Mouse (Mus musculus): ENCODE data around the gene Ddx27. TPM values are rescaled to one million over a fixed set of nuclear protein-coding genes. Genes with fewer than 3 reads are reported as not detected.
"Not testable (repeated sequence)": the region's sequence is repeated elsewhere in the genome, so short reads cannot be mapped to it uniquely, and the experiment has no call there.

Ddx27 gene
- polyA plus RNA-seq, 1 experiment from 2014 or later: 21.8 TPM

DNA sequence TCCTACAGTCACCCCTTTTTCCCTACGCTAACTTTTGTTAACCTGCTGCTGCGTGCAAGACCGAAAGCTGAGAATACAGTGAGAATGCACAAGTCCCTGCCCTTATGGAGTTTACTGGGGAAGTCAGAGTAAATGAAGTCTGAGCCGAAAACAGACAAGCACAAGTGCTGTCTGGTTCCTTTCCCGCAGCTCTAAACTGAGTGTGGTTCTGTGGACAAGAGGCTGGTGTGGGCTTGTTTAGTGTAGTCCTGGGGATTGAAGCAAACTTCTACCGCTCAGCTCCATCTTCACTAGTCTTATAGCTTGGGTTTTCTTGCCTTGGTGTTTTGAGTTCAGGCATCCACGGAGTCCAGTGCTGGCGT lies 18.5 kb upstream of the Ddx27 start:
- no peak for DNase-seq (ENCODE audit: low spot score)
- Histone ChIP-seq H3K36me3 (ENCODE audit: control insufficient read depth, insufficient read depth, low read length) (no peaks in the 10 kb centered on the region), H3K9me3 (ENCODE audit: control insufficient read depth, low read length) (no peaks in the 10 kb centered on the region), H3K27me3 (ENCODE audit: control insufficient read depth, insufficient read depth, low read length) (no peaks in the 10 kb centered on the region), H3K27ac (replicated peaks) (peak overlapping the region; percentile 98), H3K4me3 (ENCODE audit: low read depth, low read length) (peak overlapping the region; percentile 98), H3K4me2 (replicated peaks; ENCODE audit: low read depth) (peak overlapping the region; percentile 50), H3K9ac (ENCODE audit: low read length) (peak overlapping the region; percentile 68), H3K4me1 (replicated peaks; ENCODE audit: control insufficient read depth, insufficient read depth) (peaks cover 7% of the 10 kb centered on the region; the same call in 1 of the 2 replicates)
- ATAC-seq (ENCODE audit: low FRiP score, low TSS enrichment): peak; percentile 10; the same call in 1 of the 2 replicates
- 32% methylated on average over 8 of the region's 8 CpGs for WGBS
- TF ChIP-seq EP300 (optimal IDR thresholded peaks at IDR 0.05) (no peak), CTCF (IDR thresholded peaks at IDR 0.05; ENCODE audit: low read depth) (no peak)

DNA sequence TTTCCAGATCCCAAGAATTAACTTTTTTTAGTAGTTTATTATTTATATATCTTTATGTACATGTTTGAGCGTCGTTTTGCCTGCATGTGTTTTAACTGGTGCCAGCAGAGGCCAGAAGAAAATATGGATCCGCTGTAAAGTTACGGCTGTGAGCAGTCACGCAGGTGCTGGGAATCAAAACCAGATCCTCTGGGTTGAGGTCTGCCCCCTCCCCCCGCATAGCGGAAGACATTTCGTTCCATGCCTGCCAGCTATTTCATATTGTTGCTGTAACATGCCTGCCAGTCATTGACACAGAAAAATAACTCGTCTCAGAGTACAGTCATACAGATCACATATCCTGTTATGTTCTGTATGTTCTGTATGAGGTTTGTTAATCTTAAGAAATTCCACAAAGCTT lies 13.5 kb upstream of the Ddx27 start:
- Histone ChIP-seq H3K9me3 (ENCODE audit: control insufficient read depth, low read length) (no peaks in the 10 kb centered on the region), H3K9ac (ENCODE audit: low read length) (no peak overlapping the region), H3K4me3 (ENCODE audit: low read depth, low read length) (no peak overlapping the region), H3K27me3 (ENCODE audit: control insufficient read depth, insufficient read depth, low read length) (no peaks in the 10 kb centered on the region), H3K27ac (replicated peaks) (no peak overlapping the region), H3K36me3 (ENCODE audit: control insufficient read depth, insufficient read depth, low read length) (no peaks in the 10 kb centered on the region), H3K4me1 (replicated peaks; ENCODE audit: control insufficient read depth, insufficient read depth) (no peaks in the 10 kb centered on the region), H3K4me2 (replicated peaks; ENCODE audit: low read depth) (no peak overlapping the region)
- WGBS: 70% methylated on average over 9 of the region's 9 CpGs
- no peak for TF ChIP-seq CTCF (IDR thresholded peaks at IDR 0.05; ENCODE audit: low read depth)
- no peak for TF ChIP-seq EP300 (optimal IDR thresholded peaks at IDR 0.05)
- DNase-seq (ENCODE audit: low spot score) (no peak), ATAC-seq (ENCODE audit: low FRiP score, low TSS enrichment) (no peak)

DNA sequence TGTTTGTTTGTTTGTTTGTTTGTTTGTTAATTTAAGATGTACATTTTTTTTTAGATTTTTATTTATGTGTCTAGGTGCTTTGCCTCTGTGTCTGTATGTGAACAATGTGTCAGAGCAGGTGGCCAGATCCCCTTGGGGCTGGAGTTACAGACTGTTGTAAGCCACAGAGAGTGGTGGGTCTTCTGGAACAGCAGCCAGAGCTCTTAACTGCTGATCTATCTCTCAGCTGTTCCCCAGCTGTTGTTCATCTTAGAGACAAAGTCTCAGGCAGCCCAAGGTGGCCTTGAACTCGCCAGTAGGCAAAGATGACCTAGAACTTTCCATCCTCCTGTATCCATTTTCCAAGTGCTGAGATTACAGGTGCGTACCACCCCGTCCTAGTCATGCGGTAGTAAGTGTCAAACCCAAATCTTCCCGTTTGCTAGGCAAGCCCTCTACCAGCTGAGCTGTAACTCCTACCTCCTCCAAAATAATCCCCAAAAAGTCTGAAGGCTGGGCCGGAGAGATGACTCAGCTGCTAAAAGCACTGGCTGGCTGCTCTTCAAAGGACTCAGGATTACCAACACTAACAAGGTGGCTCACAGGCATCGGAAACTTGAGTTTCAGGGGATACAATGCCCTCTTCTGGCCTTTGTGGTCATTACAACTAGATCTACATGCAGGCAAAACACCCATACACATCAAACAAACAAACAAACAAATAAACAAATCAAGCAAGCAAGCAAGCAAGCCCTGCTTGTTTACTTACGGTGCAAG lies 10.7 kb upstream of the Ddx27 start:
- H3K27ac ChIP-seq (replicated peaks): no peak overlapping the region
- H3K9me3 ChIP-seq (ENCODE audit: control insufficient read depth, low read length): no peaks in the 10 kb centered on the region
- WGBS: 37% methylated on average over 8 of the region's 8 CpGs
- peak; percentile 86 for TF ChIP-seq CTCF (IDR thresholded peaks at IDR 0.05; ENCODE audit: low read depth)
- no peak for TF ChIP-seq EP300 (optimal IDR thresholded peaks at IDR 0.05)
- no peaks in the 10 kb centered on the region for H3K36me3 ChIP-seq (ENCODE audit: control insufficient read depth, insufficient read depth, low read length)
- H3K4me2 ChIP-seq (replicated peaks; ENCODE audit: low read depth): no peak overlapping the region
- H3K4me3 ChIP-seq (ENCODE audit: low read depth, low read length): no peak overlapping the region
- H3K4me1 ChIP-seq (replicated peaks; ENCODE audit: control insufficient read depth, insufficient read depth): no peaks in the 10 kb centered on the region
- DNase-seq (ENCODE audit: low spot score) (peak; percentile 63), ATAC-seq (ENCODE audit: low FRiP score, low TSS enrichment) (peak; percentile 67)
- no peaks in the 10 kb centered on the region for H3K27me3 ChIP-seq (ENCODE audit: control insufficient read depth, insufficient read depth, low read length)
- H3K9ac ChIP-seq (ENCODE audit: low read length): no peak overlapping the region

DNA sequence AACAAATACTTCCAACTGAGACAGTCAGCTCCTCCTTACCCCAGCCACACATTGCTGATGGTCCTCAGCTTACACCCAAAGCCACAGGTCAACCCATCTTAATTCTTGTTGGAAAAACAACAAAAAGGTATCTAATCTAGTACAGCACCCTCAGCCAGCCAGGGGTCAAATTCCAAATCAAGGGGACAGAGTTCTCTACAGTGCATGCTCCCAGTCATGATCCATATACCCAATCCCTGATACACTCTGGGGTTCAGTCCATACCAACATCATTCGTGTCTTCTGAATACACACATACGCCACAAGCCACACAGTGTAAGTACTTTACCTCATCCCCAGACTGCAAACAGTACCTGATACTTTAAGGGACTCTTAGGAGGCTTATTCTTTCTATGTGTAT lies 8.6 kb upstream of the Ddx27 start:
- Histone ChIP-seq H3K36me3 (ENCODE audit: control insufficient read depth, insufficient read depth, low read length) (no peaks in the 10 kb centered on the region), H3K9me3 (ENCODE audit: control insufficient read depth, low read length) (no peaks in the 10 kb centered on the region), H3K4me3 (ENCODE audit: low read depth, low read length) (no peak overlapping the region), H3K4me2 (replicated peaks; ENCODE audit: low read depth) (no peak overlapping the region), H3K9ac (ENCODE audit: low read length) (no peak overlapping the region; the same call in 1 of the 2 replicates), H3K4me1 (replicated peaks; ENCODE audit: control insufficient read depth, insufficient read depth) (no peaks in the 10 kb centered on the region), H3K27me3 (ENCODE audit: control insufficient read depth, insufficient read depth, low read length) (no peaks in the 10 kb centered on the region), H3K27ac (replicated peaks) (no peak overlapping the region)
- DNase-seq (ENCODE audit: low spot score) (no peak), ATAC-seq (ENCODE audit: low FRiP score, low TSS enrichment) (no peak)
- 89% methylated on average over 2 of the region's 2 CpGs for WGBS
- TF ChIP-seq CTCF (IDR thresholded peaks at IDR 0.05; ENCODE audit: low read depth) (no peak), EP300 (optimal IDR thresholded peaks at IDR 0.05) (no peak)

DNA sequence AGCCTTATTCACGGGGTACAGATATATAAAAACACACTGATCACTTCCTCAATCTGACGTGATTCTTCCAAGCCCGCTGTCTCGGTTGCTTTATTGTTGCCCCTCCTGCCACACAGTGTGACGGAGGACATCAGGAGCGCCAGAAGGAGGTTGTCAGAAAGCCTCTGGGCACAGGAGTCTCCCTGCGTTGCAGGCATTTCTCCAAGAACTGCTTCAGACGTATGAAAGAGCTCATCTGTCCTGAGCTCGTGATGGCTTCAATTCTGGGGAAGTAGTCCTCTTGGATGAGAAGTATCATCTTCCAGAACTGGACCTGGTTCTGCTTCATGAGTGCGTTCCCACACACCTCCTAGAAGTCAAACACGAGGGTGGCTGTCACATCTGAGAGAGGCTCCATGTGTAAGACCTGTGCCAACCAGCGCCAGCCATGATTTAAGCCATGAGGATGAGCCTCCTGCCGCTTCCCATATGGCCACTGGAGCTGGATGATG lies 7.9 kb upstream of the Ddx27 start:
- H3K9ac ChIP-seq (ENCODE audit: low read length): no peak overlapping the region
- 65% methylated on average over 13 of the region's 13 CpGs for WGBS
- H3K27me3 ChIP-seq (ENCODE audit: control insufficient read depth, insufficient read depth, low read length): no peaks in the 10 kb centered on the region
- no peak overlapping the region for H3K4me3 ChIP-seq (ENCODE audit: low read depth, low read length)
- no peaks in the 10 kb centered on the region for H3K36me3 ChIP-seq (ENCODE audit: control insufficient read depth, insufficient read depth, low read length)
- no peak overlapping the region for H3K27ac ChIP-seq (replicated peaks)
- H3K4me1 ChIP-seq (replicated peaks; ENCODE audit: control insufficient read depth, insufficient read depth): no peaks in the 10 kb centered on the region
- TF ChIP-seq EP300 (optimal IDR thresholded peaks at IDR 0.05) (no peak), CTCF (IDR thresholded peaks at IDR 0.05; ENCODE audit: low read depth) (no peak)
- ATAC-seq (ENCODE audit: low FRiP score, low TSS enrichment): no peak
- DNase-seq (ENCODE audit: low spot score): no peak
- H3K4me2 ChIP-seq (replicated peaks; ENCODE audit: low read depth): no peak overlapping the region
- H3K9me3 ChIP-seq (ENCODE audit: control insufficient read depth, low read length): no peaks in the 10 kb centered on the region

DNA sequence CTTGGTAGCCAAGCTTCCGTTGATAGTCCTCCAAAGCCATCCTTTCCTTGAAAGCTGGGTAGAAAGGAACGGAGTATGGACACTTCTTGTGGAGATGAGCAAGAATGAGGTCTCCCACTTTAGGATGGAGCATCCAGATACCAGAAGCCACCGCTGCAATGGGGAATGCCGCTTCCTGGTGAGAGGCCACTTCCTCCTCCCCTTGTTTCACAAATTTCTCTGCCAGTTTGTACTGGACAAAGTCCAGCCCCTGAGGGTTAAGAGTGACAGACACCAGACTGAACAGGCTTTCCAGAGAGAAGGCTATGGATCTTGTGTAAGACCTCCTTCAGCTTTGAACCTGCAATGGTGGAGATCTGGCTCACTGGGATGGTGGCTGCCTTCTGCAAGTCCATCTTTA lies 7.4 kb upstream of the Ddx27 start:
- not testable (repeated sequence) for ATAC-seq (ENCODE audit: low FRiP score, low TSS enrichment)

More for the DNA sequence above, 7.4 kb upstream of the Ddx27 start:
- DNase-seq (ENCODE audit: low spot score); H3K27ac ChIP-seq (replicated peaks); H3K36me3 ChIP-seq (ENCODE audit: control insufficient read depth, insufficient read depth, low read length); H3K4me2 ChIP-seq (replicated peaks; ENCODE audit: low read depth); H3K9ac ChIP-seq (ENCODE audit: low read length); H3K4me1 ChIP-seq (replicated peaks; ENCODE audit: control insufficient read depth, insufficient read depth); H3K9me3 ChIP-seq (ENCODE audit: control insufficient read depth, low read length); H3K27me3 ChIP-seq (ENCODE audit: control insufficient read depth, insufficient read depth, low read length); H3K4me3 ChIP-seq (ENCODE audit: low read depth, low read length): not testable (repeated sequence)
- WGBS: 69% methylated on average over 4 of the region's 4 CpGs

Data from stomach, postnatal 0 days (tissue).